Mouse (Mus musculus) thymus, postnatal 14 days (tissue): ENCODE measurements around the gene Gatad2a.

Source experiments
- DNase-seq: peaks from one replicate; pipeline ENCODE4 v3.0.0; 2021

Gene Gatad2a

DNA sequence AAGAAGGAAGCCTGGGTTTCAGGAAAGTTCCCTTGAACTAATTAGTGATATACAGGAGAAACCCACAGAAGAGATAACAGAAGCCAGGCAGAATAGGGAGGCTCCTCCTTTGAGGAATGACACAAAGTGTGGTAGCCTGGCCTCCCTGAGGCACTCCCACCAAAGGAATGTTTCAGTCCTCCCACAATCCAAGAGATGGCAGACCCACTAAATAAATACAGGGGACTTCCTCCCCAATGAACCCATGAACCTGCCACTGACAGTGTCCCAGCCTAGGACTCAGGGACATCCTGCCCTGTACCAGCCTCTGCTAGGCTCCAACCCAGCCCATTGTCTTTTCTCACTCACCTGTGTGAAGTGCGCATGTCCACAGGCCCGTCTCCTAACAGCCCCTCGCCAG is 60.8 kb downstream of the Gatad2a start:
- DNase-seq, result no peak

- no peak for DNase-seq
These were observed 61.6 kb downstream of the Gatad2a start for GRCm38 (mm10) chr8:69934582-69934981.

- no peak for DNase-seq
These were observed 62.4 kb downstream of the Gatad2a start for GRCm38 (mm10) chr8:69933811-69934210.

GRCm38 (mm10) chr8:69926901-69927300 is 69.3 kb downstream of the Gatad2a start:
- DNase-seq, result no peak

GRCm38 (mm10) chr8:69923986-69924385 is 72.2 kb downstream of the Gatad2a start:
- DNase-seq, result no peak

DNA sequence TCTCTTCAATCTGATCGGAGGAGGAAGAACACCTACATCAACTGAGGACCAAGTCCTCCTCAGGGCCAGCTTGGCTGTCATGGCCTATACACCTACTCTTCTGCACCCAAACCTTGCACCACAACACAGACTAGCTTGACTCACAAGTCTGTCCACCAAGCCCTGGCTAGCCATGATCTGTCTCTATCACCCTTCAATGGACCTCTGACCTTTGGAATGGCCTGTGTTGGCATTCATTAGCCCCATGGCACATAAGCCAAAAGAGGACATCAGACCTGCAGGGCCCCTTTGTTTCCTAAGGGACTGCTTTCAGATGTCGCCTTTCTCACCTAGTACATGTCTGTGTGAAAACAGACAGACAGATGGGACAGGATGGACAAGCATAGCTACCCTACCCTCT is 75.0 kb downstream of the Gatad2a start:
- no peak for DNase-seq

DNA sequence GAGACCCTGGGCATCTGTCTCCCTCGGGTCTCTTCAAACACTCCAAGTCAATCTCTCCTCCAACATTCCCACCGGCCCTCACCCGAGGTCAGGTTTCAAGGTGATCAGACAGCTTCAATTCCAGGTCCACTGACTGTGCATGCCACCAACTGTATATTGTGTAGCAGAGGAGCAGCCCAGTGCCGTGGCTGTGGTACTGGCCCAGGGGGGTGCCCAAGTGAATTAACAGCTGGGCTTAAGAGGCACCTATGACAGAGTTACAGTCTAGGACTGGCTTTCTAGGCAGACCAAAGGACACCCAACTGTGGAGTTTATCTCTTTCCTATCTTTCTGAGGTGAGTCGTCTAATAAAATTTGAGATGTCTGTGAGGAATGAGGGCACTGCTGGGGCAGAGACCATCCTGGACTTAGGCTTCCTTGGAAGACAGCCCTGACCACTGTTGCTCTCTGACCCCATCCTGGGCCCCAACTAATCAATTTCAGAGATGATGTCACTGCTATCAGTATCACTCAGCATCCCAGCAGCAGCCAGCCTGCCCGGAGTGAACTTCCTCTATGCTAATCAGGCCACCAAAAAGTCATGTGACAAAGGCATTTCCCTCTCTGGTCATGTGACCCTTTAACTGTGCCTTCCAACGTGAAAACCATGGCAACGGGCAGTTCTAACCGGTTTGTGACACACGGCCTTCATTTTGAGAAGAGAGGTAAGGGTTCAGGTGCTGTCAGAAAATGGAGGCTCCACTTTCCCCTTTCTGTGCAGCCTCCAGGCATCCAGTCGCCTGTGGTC is 76.1 kb downstream of the Gatad2a start:
- DNase-seq, result peak; percentile 66

GRCm38 (mm10) chr8:69919010-69919409 is 77.2 kb downstream of the Gatad2a start:
- peak; percentile 86 for DNase-seq

DNA sequence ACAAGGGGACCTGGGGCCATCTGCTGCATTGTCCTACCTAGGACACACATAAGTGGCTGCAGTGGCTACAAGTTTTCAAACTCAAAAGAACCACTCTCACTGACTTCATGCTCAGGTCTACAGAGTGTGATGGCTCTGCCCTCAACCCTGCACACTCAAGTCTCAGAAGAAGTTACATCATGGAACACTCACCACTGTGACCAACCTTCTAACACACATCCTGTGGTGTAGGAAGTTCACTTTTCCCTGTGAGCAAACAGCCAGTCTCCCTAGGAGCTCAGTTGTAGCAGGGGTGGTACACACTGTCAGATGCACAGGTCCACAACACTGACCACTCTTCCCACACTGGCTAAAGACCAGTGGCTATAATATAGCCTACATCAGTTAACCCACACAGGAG is 77.7 kb downstream of the Gatad2a start:
- no peak for DNase-seq

DNA sequence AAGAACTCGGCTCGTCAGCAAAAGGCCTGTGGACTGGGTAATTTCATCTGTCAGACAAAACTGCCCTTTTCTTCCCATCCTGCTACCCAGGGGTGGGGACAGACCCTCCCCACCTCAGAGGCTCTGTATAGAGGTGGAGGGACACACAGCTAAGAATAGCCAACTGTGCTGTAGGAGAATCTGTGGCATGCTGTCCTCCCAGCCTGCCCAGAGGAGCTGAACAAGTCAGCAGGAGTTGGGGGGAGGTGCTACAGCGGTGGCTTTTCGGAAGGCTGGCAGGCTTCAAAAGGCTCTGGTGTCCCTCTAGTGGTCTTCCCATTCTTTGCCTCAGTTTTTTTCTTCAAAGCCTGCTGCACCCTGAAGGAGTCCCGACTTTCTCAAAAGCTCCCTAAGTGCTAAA is 80.4 kb downstream of the Gatad2a start:
- DNase-seq, result no peak

GRCm38 (mm10) chr8:69914526-69914925 is 81.7 kb downstream of the Gatad2a start:
- DNase-seq, result no peak

- no peak for DNase-seq
These were observed 83.6 kb downstream of the Gatad2a start for GRCm38 (mm10) chr8:69912478-69913074.

DNA sequence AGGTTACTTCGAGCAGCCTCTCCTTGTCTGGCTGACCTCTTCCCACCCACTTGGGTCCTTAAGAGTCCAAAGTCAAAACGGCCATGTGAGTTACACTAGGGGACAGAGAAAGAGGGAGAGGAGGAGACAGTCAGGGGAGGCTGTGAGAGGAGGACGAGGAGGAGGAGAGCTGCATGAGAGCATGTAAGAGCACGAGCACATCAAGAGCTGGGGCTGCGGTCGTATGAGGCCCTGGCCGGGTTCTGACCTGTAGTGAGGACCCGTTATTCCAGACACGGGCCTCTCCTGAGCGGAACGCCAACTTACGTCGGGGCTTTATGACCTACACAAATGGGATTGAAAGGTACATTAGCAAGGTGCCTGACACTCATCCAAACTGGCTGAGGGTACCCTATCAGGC is 84.3 kb downstream of the Gatad2a start:
- no peak for DNase-seq

DNA sequence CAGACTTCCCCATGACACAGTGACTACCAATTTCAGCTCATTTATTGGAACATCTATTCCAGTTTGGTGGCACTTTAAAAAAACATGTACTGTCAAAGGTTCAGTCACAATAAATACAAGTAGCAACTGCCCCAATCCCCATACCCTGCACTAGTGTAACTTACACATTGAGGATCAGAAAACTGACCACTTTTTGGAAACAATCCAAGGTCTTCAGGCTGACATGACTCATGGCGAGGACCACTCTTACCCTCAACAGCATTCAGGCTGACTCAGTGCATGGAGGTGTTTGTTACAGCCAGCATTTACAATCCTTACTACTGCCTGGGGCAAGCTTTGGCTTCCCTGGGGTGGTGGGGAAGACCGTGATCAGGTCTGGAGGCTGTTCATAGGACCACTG is 89.1 kb downstream of the Gatad2a start:
- no peak for DNase-seq

DNA sequence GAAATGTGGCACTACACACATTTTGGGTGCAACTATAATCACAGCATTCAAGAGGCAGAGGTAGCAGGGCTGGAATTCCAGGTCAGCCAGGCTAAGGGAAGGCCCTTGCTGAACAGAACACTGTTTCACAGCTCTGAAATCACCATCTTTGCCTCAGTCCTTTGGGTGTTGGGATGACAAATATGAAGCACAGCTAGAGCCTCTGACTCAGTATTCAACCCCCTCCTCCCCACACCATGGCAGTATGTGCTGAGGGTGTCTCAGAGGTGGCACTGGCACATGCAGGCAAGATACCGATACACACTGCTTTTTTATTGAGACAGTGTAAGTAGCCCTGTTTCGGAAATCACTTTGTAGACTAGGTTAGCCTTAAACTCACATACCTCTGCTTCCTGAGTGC is 89.9 kb downstream of the Gatad2a start:
- DNase-seq, result no peak

DNA sequence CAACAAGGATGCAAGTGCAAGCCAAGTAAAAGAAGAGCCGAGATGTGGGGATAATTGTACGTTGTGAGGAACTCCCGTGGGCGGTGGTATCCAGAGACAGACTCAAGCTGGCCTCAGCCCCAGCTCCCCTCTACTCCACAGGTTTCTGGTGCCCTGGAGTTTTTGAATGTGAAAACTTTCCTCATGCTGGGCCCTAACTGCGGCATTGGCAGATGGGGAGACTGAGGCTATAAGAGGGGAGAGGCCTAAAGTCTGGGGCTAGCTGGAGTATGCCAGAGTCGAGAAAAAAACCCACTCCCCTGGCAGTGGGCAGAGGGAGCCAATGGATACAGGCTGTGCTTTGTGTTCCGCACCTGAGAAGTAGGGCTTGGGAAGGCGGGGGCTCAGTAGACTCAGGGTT is 92.1 kb downstream of the Gatad2a start:
- no peak for DNase-seq

- peak; percentile 99 for DNase-seq
These were observed 93.1 kb downstream of the Gatad2a start for GRCm38 (mm10) chr8:69903063-69903542.

DNA sequence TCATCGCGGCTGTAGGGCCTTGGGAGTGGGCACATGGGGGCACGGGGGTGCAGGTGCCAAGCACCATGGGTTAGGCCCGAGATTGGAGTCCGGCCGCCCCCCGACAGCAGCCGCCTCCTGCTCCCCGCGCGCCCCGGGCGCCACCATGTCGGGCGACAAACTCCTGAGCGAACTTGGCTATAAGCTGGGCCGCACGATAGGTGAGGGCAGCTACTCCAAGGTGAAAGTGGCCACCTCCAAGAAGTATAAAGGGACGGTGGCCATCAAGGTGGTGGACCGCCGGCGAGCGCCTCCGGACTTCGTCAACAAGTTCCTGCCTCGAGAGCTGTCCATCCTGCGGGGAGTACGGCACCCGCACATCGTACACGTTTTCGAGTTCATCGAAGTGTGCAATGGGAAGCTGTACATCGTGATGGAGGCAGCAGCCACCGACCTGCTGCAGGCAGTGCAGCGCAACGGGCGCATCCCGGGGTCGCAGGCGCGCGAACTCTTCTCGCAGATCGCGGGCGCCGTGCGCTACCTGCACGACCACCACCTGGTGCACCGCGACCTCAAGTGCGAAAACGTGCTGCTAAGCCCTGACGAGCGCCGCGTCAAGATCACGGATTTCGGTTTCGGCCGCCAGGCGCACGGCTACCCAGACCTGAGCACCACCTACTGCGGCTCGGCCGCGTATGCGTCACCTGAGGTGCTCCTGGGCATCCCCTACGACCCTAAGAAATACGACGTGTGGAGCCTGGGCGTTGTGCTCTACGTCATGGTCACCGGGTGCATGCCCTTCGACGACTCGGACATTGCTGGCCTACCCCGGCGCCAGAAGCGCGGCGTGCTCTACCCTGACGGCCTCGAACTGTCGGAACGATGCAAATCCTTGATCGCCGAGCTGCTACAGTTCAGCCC is 93.8 kb downstream of the Gatad2a start, which contains the start of the genes Tssk6, Ndufa13 and Yjefn3:
Tssk6 (plus strand) TSS at position 22 of the 900 bp plus-strand sequence.
Ndufa13 (minus strand) TSS at position 396 of the 900 bp plus-strand sequence.
Yjefn3 (minus strand) TSS at position 550 of the 900 bp plus-strand sequence.
- DNase-seq, result peak; percentile 66

DNA sequence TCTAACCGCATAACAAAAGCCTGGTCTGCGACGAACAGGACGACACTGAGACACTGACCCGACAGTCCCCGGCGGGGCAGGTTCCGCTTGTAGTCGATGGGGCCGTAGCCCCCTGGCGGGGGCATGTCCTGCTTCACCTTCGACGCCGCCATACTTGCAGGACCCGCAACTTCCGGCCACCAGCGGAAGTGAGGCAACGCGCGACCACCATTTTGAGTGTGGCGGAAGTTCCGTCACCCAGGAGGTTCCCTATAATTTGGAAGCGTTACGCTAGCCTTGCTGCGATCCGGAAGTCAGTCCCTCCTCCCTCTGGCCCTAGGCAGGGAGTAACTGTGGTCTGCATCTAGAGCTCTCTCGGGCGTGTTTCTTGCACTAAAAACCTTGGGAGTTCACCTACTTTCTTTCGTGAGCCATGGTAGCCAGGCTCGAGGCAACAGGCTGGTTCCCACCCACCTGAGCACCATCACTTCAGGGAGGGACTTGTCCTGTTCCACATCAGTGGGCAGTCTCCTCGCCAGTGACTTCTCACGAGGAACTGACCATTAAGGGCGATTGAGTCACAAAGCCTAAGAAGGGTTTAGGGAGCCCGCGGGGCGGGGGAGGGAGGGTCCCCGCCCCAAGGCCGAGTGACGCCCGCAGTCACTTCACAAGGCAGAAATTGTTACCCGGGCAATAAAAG is 94.6 kb downstream of the Gatad2a start:
- DNase-seq, result peak; percentile 97

DNA sequence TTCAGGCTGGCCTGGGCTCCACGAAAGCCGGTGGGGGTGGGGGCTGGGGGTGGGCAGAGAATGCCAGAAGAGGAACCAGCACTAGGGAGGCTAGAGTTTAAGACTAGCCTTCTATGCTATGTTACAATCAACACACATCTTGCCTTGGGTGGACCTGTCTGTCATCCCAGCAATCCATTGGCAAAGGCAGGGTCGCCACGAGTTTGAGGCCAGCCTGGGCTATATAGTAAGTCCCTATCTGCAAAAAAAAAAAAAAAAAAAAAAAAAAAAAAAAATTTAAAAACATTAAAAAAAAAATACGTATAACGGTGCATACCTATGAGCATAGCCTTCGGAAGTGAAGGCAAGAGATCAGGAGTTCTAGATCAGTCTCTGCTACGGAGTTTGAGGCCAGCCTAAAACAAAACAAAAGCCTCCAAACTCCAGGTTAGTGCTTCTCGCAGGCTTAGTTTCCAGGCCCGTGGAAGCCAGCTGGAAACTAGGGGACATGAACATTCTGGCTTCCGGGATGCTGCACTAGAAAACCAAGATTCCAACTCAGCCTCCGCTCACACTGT is 95.2 kb downstream of the Gatad2a start:
- DNase-seq, result no peak

- DNase-seq, result no peak
These were observed 96.3 kb downstream of the Gatad2a start for GRCm38 (mm10) chr8:69899876-69900275.

GRCm38 (mm10) chr8:69897857-69898256 is 98.3 kb downstream of the Gatad2a start:
- DNase-seq, result no peak
